Mouse (Mus musculus): ENCODE data around the gene C1galt1.

The C1galt1 gene

DNA sequence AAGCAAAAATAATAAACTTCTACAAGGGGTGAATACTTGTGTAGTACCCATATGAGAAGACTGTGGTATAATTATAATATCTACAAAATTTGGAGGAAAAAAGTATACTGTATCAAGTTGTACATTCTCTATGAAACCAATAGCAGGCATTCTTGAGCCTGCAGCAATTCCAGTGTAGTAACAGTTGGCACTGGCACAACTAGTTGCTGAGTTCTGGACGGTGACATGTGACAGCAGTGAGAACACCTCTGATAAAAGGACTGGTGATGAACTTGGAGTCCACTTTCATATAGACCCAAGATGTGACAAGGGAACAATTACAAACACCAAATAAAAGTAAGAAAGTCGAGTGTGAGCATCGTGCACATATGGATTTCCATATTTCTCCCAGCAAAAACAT lies 14.5 kb downstream of the C1galt1 start:
- no peak for DNase-seq (ENCODE audit: low spot score in 2 of 2)

DNA sequence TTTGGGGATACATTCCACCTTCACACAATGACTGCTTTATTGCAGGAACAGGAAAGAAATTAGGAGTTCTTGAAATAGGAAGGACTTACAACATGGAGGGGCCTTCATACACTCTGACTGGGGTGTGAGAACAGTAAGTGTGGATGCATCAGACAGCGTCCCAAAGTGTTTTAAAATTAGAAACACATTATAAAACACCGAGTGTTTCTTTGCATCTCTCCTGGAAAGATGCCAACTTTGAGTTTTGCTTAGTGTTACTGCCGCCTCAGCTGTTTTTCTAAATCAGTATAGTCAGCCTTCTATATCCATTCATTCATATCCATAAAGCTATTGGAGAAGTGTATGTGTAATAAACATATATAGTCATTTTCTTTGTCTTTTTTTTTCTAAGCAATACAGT lies 16.4 kb downstream of the C1galt1 start:
- DNase-seq (ENCODE audit: low spot score in 2 of 2), result no peak

DNA sequence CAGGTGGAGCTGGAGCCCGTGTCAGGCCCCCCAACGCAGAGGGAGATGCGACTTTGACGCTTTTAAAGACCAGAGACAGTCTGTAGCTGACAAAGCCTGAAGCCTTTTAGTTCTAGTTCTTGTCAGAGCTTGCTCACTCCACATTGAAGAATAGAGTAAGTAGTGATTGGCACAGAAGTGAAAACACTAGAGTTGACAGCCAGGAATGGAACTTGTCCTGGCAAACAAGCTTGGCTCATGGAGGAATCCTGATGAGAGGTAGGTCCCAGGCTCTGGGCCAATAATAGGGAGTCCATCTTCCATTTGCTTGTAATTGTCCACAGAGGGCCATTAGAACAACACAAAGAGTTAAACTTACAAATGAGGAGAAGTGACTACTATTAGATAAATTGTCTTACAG lies 18.7 kb downstream of the C1galt1 start:
- DNase-seq (ENCODE audit: low spot score in 2 of 2), result no peak

DNA sequence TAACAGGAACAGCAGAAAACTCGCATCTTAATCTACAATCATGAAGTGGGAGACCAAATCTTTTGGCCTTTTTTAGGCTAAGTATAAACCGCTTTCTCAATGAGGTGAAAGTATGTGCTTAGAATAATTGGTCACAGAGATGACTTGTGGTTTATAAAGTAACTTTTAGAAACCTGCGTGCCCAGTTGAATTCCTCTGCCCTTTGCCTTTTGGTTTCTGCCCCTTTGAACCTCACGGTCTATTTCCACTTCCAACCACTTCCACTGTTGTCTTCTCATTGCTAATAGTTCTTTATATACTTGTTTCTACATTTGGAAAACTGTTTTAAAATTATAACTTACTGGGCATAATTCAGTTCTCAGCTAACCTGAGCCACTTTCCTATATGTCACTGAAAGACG lies 32.2 kb downstream of the C1galt1 start:
- no peak for DNase-seq (ENCODE audit: low spot score in 2 of 2)

DNA sequence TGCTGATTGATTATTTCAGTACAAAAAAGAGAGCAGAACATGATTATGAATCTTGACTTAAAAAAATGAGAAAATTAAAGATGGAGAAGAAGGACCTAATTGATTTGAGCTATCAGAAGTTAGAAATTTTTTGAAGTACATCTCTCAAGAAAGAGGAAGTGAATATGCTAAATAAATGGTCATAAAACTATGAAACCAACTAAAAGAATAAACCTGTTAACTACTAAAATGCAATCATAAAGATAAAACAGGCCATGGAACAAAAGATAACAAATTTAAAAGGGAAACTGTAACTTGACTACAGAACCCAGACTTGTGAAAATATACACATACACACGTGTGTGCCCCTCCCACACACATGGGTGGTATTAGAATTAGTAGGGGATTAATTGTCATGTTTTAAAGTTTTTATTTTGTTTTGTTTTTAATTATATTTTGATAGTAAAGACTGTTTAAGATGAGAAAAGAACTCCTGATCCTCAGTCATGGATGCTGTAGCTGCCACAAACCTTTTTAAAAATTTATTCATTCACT lies 37.0 kb downstream of the C1galt1 start:
- no peak for DNase-seq (ENCODE audit: low spot score in 2 of 2)

DNA sequence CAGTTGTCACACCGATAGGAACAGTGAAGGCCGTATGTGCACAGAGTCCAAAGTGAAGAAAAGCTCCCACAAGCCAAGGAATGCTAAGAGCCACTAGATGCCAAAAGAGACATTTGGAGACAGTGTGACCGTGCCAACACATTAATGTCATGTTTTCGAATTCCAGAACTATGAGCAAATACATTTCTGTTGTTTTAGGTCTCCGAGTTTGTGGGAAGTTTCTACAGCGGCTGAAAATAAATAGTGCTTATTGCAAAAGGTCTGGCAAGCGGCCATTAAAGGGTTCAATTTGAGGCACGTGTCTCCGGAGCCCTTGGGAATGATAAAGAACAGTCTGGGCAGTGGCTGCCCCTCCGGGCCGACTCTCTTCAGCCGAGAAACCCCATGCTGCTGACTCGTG lies 37.9 kb downstream of the C1galt1 start:
- DNase-seq (ENCODE audit: low spot score in 2 of 2), result no peak

DNA sequence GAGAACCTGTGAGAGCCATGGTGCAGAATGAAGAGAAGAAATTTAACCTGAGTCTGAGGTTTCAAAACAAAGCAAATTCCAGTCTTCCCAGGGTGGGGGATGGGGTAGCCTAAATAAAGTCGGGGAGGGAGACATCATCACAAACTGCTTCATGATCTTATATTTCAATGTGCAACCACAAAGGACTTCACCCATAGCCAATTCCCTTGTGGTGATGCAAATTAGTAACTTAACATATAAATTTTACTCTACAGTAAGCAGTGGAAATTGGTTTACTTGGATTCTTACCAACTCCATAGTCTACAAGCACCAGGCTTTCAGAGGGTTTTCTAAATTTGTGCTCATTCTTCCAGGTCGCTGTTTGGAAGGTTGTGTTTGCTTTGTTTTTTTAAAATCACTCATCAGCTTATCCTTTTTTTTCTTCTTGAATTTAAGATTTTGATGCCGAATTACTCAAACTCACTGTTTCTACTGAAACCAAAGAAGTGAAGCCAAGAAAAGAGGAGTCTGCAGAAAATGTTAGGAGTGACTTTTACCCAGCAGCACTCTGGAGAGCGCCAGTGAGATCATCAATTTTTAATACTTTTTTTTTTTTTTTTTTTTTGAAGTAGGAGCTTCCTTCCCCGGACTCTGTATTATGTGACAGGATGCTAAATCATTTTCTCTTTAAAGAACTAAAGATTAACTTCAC lies 41.5 kb downstream of the C1galt1 start:
- no peak for DNase-seq (ENCODE audit: low spot score in 2 of 2)

DNA sequence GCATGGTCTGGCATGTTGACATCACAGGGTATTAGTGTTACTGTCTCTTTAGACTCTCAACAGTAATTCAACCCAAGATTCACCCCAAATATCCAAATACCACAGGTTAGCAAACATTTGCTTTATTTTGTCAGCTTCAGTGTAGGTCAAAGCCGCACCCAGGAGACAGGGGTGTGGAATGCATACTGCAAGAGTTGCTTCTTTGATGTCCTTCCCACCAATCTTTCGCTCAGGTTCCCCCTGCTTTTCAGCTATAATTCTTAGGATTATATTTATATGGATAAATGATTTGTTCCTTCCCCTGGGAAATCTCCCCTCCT lies 42.0 kb downstream of the C1galt1 start:
- DNase-seq (ENCODE audit: low spot score in 2 of 2), result no peak

DNA sequence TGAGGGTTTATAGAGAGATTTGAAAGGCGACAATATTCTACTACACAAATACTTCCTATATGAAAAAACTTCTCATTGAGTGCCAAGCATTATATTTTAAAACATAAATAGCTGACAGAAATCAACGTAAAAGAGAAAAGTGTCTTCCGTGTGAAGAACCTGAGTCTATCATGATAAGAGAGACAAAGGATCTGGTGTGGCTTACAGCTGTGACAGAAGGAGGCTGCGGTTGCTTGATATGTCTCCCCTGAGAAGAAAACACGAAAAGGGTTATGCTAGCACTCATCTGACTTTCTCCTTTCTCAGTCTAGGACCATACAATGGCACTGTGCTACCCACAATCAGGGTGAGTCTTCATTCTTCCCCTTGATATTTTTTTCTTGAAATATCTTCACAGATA lies 51.7 kb downstream of the C1galt1 start:
- DNase-seq (ENCODE audit: low spot score in 2 of 2), result no peak

DNA sequence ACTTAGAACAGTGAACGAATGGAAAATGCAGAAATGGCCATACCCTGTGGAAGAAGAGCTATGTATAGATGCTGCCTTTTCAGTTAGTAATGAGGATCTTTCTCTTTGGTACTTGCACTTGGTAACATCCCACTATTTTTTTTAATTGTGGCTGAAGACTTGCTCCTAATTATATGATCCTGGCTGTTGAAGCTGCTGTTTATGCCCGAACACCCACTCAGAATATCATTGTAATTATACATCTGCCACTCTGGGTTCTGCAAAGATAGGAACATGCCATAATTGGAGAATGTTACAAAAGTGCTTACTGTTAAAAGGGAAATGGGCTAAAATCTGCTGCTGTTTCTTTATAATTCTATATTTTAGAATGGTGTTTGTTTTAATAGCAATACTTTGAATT lies 67.4 kb downstream of the C1galt1 start:
- DNase-seq (ENCODE audit: low spot score in 2 of 2), result no peak

Data from spleen, postnatal 4 days (tissue).